Mouse (Mus musculus) induced T-regulatory cell, adult 2 months (primary cell): ENCODE data around the gene Acaca.

ENCODE experiments used
- DNase-seq: peaks from one replicate; pipeline ENCODE4 v3.0.0-alpha.2; 2012; ENCODE audit warnings: low read depth

Gene Acaca

GRCm38 (mm10) chr11:84247370-84247769 lies 117.9 kb downstream of the Acaca start:
- no peak for DNase-seq

DNA sequence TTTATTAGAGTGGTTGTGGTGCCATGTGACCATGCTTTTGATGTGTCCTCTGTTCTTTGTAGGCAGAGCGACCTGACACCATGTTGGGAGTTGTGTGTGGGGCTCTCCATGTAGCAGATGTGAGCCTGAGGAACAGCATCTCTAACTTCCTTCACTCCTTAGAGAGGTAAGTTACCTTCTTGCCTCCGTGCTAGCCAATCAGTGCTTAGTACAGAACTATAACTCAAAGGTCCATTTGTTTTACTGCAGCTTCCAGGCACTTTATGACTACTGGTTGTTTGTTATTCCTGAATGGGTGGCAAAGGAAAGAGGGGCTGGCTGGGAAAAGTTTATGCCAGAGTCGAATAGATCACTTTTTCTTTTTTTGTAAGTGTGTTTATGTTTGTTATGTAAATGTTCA lies 121.7 kb downstream of the Acaca start:
- DNase-seq, result no peak

- peak; percentile 57 for DNase-seq
Measured at GRCm38 (mm10) chr11:84252425-84252824, 123.0 kb downstream of the Acaca start.

DNA sequence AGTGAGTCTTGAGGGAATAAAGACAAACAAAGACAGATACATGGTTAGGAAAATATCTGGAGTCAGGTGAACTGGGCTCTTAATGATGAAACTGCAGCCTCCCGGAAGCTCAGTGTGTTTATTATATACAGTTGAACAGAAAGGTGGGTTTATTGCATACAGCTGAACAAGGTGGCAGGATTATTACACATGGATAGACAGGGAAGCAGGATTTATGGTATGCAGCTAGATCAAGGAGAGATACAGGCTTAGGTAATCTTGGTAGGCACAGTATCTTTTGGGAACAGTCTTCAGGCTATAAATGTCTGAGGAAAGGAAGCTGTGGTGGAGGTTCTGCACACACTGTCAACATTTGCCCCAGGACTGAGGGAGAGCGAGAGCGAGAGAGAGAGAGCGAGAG lies 126.4 kb downstream of the Acaca start:
- DNase-seq, result no peak

GRCm38 (mm10) chr11:84258053-84258710 lies 128.7 kb downstream of the Acaca start:
- DNase-seq, result no peak

GRCm38 (mm10) chr11:84264490-84264889 lies 135.0 kb downstream of the Acaca start:
- peak; percentile 62 for DNase-seq

- DNase-seq, result peak; percentile 51
Measured at GRCm38 (mm10) chr11:84268068-84268467, 138.6 kb downstream of the Acaca start.

- DNase-seq, result no peak
Measured at GRCm38 (mm10) chr11:84270511-84270910, 141.0 kb downstream of the Acaca start.

- no peak for DNase-seq
Measured at GRCm38 (mm10) chr11:84271948-84272347, 142.5 kb downstream of the Acaca start.

- no peak for DNase-seq
Measured at GRCm38 (mm10) chr11:84272574-84272973, 143.1 kb downstream of the Acaca start.

GRCm38 (mm10) chr11:84276979-84277378 lies 147.5 kb downstream of the Acaca start:
- DNase-seq, result no peak

GRCm38 (mm10) chr11:84281280-84281679 lies 151.8 kb downstream of the Acaca start:
- no peak for DNase-seq

DNA sequence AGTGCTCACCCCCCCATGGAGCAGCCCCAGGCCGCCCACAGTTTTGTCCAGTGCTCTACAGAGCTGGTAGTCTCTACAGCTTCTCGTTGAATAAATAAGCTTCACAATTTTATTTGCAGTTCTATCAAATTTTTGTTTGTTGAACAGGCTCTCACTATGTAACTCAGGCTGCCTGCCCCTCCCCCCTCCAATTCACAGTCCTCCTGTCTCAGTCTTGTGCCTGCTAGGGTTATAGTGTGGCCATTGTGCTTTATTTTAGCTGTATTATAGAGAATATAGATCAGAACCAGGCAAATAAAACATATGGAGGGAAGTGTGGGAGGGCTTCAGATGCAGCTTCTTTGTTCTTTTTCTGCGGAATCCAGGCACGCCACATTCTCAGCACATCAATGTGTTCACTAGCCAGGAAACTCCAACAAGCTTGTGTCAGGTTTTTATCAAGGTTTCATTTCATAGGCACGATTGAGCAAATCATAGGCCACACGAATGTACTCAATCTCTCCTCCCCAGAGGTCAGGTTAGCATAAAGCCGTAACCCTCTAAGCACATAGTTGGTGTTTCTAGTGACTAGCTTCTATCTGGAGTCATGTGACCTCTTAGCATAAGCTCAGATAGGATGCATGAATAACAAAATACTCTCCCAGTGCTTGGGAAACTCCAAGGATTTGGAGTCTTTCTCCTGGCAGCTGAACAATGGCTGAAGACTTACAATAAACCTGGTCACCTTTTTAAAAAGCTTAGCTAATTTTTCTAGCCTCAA lies 153.7 kb downstream of the Acaca start:
- DNase-seq, result no peak

DNA sequence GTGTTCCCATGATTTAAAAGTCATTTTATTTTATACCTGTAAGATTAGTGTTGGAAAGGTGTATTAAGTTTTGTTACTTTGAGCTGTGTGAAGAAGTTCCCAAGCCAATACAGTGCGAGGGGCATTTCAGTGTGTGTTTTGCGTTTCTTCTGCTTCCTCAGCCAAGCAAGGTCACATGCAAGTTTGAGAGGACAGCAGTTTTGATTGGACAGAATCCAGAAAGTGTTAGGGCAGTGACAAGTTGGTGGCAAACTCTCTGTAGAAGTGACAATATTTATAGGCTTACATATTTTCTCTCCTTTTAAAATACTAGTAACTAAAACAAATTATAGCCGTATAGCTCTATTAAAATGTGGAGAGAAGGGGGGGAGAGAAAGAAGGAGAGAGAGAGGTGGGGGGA lies 161.3 kb downstream of the Acaca start:
- no peak for DNase-seq

GRCm38 (mm10) chr11:84292532-84292931 lies 163.1 kb downstream of the Acaca start:
- no peak for DNase-seq

DNA sequence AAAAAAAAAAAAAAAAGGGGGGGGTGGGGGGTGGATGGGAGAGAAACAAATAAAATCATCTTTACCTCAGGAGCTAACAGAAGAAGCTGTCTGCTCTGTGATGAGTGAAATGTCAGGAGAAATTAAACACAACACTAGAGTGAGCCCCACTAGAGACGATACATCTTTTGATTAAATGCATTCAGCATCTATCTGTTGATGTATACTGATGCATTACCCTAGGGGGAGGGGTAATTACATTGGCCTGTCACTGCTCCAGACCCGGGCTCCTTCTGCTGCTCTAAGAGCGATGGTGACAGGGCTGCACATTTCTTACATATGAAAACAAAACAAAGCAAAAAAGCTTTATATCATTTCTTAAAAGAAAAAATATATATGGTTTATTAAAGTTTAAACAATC lies 163.8 kb downstream of the Acaca start:
- DNase-seq, result no peak

GRCm38 (mm10) chr11:84296337-84296736 lies 166.9 kb downstream of the Acaca start:
- no peak for DNase-seq

- DNase-seq, result no peak
Measured at GRCm38 (mm10) chr11:84305474-84305873, 176.0 kb downstream of the Acaca start.

DNA sequence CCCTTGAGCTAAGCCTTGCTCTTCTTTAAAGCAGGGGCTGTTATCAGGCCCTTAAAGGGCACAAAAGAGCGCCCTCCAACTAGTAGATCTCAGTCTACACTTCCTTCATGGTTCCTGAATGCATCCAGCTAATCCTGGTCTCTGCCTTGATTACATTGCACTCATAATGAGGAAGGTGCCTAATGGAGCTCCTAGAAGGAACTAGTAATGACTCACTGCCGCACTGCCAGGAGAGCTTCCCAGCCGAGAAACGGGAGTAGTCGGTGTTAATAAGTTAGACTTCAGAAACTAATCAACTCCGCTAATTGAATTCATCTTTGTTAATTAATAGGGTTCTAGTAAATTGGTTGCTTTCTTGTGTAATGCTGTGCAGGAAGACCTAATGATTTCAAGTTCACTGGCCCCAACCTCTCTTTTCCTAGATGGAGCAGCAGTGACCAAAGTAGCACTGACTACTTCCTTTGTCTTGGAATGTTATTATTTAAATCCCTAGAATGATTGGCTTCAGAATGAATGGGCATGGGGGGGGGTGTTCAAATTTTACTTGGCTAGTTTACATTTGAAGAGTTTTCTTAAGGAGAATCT lies 176.8 kb downstream of the Acaca start:
- DNase-seq, result no peak

GRCm38 (mm10) chr11:84324032-84324752 lies 194.7 kb downstream of the Acaca start:
- no peak for DNase-seq

DNA sequence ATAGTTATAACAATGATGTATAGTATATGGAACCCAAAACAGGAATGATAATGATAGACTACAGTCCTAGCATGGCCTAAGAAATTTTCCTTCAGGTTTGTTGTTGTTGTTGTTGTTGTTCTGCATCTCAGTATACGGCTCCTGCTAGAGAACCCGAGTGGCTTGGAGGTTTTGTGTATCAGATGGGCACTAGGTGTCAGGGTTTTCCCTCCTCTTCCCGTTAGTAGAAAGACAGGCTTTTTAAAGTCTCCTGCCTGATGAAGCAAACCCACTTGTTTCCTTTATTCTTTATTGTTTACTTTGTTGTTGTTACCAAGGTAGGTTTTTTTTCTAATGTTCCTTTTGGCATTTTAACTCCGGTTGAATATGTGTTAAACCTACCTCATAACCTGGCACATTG lies 197.6 kb downstream of the Acaca start:
- DNase-seq, result no peak

GRCm38 (mm10) chr11:84332384-84332783 lies 202.9 kb downstream of the Acaca start:
- DNase-seq, result no peak

DNA sequence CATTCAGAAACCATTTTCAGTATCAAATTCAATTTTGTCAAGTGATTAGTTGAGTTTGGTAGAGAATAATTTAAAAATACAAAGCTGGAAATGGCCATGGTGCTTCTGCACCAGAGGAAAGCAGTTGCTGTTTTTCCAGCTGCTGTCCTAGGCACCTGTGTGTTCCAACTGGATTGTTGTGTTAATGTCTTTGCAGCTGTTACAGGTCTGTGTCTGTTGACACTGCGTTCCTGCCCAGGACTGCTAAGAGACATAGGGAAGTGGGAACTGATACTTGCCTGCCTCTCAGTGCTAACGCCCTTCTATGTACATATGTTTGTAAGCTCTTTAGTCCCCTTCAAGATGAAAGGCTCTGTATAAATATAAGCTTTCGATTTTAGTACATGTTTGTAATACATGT lies 203.4 kb downstream of the Acaca start:
- no peak for DNase-seq
